Mouse (Mus musculus) macrophage (primary cell): ENCODE measurements around the gene Ptov1. TPM values are rescaled to one million over a fixed set of nuclear protein-coding genes. Genes with fewer than 3 reads are reported as not detected.

Experiments
- H3K27ac ChIP-seq: fragments of 350-480 bp; formaldehyde crosslinking; 2 replicates; pipeline ENCODE4 v1.9.0; 2021
- H3K36me3 ChIP-seq: fragments of 350-480 bp; formaldehyde crosslinking; 2 replicates; pipeline ENCODE4 v1.9.0; 2021; ENCODE audit errors: inconsistent target
- H3K4me3 ChIP-seq: fragments of 350-480 bp; formaldehyde crosslinking; 2 replicates; pipeline ENCODE4 v1.9.0; 2021; ENCODE audit errors: inconsistent target
- H3K79me2 ChIP-seq: fragments of 350-480 bp; formaldehyde crosslinking; 2 replicates; pipeline ENCODE4 v1.9.0; 2021; ENCODE audit errors: inconsistent target
- WGBS: methylation state at CpG from one replicate; pipeline ENCODE4 v1.1.7; 2026; ENCODE audit warnings: inconsistent platforms; ENCODE audit not compliant: missing documents; 5-methylcytosine and 5-hydroxymethylcytosine counted together
- polyA plus RNA-seq: library from polyadenylated mRNA; stranded (reverse); fragments of 250-400 nt; gene quantifications from 3 replicates; pipeline ENCODE4 v1.2.4, GENCODE M21; 2018; ENCODE audit warnings: inconsistent platforms

Ptov1 gene
- polyA plus RNA-seq, 1 experiment from 2014 or later: 49.4 TPM

DNA sequence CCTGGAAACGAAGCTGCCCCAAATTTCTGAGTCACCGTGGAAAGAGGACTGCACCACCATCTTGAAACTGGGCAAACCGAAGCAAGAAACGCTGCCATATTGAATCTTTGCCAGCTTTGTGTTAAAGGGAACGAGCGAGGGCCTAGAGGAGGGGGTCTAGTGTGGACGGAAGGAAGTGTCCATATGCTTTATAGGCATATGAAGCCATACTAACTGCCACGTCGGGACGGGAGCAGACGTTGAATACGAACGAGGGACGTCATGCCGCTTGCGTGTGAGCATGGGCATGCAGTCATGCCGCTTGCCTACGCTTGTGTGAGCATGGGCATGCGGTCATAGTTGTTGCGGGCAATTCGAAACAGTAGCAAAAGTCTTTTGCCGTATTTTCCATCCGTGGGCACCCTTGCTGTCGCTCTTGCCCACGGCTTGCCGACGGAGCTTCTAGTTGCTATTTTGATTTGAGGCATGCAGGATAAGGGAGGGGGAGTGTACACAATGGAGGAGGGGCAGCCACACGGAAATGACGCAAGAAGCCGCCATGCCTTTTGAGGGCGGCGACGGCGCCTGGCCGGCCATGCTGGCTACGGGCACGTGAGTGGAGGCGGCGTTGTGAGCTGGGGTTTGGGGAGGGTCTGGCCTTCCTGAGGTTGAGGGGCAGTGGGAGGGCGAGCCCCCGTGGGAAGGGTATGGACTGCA, 20.0 kb downstream of the Ptov1 start:
- Histone ChIP-seq H3K79me2 (peaks cover 66% of the 10 kb centered on the region), H3K27ac (peak overlapping the region; percentile 99), H3K4me3 (peak overlapping the region; percentile 81), H3K36me3 (peaks cover 23% of the 10 kb centered on the region)
- WGBS: under 1% methylated on average over 41 of the region's 41 CpGs

DNA sequence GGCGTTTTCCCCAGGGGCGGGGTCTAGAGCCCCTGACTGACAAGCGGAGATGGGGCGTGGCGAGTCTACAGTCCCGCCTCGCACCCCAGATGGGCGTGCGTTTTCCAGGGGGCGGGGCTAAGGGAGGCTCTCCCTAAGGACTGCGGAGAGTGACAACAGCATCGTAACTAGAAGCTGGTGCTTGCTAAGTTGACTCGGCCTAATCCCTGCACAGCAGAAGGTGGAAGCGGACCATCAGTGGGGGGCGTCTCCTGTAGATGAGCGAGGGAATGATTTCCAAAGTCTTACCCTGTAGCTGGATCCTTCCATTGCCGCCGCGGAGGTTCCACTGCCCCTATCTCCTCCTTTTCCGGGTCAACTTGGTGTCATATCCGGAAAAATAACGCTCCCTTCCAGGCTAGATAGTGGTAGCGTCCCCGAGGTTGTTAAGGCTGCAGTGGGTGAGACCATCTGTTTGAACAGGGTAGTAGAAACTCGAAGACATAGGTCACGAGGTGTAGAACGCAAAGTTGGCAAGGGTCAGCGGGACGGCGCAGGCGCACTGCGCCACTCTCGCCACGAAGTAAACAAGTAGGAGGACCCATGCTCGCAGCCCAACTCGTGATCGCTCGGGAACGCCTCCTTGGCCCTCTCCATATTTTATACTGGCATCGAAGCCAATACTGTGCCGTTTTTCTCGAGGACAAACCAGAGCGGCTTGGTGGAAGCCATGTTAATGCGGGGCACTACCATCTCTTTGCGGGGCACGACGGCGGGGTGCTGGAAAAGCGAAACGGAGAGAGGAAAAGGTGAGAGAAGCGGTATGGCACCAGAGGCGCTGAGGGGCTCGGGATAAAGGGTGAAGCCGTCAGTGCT, 20.8 kb downstream of the Ptov1 start, which contains the start of the genes Akt1s1 and Tbc1d17:
Gene Akt1s1, plus strand, starts transcription at position 431 of the 855 bp plus-strand sequence.
Gene Tbc1d17, minus strand, starts transcription at position 519 of the 855 bp plus-strand sequence.
- Histone ChIP-seq H3K27ac (peak within 1 kb of the TSS; percentile 99), H3K36me3 (peaks cover 30% of the 10 kb centered on the region), H3K4me3 (peak within 1 kb of the TSS; percentile 81), H3K79me2 (peaks cover 62% of the 10 kb centered on the region)
- 1% methylated on average over 54 of the region's 54 CpGs for WGBS

DNA sequence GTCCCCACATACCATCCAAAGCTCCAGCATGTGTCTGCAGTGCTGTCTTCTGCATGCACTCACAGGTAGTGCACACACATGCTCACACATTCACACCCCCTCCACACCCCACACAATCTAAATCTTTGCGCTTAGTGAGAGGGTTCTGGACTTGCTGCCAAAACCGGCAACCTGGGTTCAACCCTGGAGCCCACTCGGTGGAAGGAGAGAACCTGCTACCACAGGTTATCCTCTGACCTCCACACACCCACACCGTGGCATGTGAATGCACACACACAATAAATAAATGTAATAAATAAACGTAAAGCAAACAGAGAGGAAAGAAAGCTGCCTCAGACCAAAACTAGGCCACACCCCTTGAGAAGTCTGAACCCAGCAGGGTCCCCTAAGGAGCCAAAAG, 21.8 kb downstream of the Ptov1 start:
- peak overlapping the region; percentile 99; the same call in 1 of the 2 replicates for H3K27ac ChIP-seq
- 72% methylated on average over 5 of the region's 5 CpGs for WGBS
- H3K79me2 ChIP-seq: peaks cover 52% of the 10 kb centered on the region
- H3K4me3 ChIP-seq: peak overlapping the region; percentile 81
- peaks cover 40% of the 10 kb centered on the region for H3K36me3 ChIP-seq

DNA sequence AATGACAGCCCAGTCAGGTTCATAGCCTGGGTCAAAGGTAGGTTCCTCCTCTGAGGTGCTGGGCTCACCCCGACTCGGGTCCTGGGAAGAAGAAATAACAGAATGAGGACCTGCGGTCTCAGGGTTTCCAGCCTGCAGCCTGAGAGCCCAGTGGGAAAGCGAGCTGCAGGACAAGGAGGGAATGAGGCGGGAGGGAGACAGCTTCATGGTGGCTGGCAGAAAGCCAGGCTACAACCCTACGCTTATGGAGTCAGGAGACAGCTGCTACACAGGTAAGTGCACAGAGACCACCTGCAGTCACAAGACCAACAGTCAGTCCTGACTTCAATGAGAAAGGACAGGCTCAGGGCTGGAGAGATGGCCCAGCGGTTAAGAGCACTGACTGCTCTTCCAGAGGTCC, 22.8 kb downstream of the Ptov1 start:
- 93% methylated on average over 3 of the region's 7 CpGs for WGBS
- Histone ChIP-seq H3K79me2 (peaks cover 43% of the 10 kb centered on the region), H3K4me3 (no peak overlapping the region), H3K36me3 (peaks cover 50% of the 10 kb centered on the region), H3K27ac (no peak overlapping the region)

DNA sequence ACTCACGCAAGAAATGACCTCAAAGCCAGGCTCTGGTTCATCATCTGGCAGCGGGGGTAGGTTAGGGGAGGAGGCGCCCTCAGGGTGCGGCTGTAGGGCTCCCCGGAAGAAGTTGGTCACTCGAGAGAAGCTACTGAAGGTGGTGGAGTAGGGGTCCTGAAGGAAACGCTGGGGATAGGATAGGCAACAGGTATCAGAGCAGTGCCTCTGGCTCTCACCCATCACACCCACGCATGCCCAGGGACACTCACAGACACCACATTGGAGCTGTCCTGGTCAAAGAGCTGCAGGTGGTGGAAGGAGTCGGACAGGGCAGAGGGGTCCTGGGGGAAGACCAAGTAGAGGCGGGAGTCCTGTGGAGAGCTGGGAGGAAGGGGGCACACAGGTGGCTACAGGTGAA, 24.6 kb downstream of the Ptov1 start:
- Histone ChIP-seq H3K79me2 (peaks cover 27% of the 10 kb centered on the region), H3K36me3 (peaks cover 56% of the 10 kb centered on the region), H3K27ac (no peak overlapping the region), H3K4me3 (no peak overlapping the region)
- 95% methylated on average over 10 of the region's 10 CpGs for WGBS

DNA sequence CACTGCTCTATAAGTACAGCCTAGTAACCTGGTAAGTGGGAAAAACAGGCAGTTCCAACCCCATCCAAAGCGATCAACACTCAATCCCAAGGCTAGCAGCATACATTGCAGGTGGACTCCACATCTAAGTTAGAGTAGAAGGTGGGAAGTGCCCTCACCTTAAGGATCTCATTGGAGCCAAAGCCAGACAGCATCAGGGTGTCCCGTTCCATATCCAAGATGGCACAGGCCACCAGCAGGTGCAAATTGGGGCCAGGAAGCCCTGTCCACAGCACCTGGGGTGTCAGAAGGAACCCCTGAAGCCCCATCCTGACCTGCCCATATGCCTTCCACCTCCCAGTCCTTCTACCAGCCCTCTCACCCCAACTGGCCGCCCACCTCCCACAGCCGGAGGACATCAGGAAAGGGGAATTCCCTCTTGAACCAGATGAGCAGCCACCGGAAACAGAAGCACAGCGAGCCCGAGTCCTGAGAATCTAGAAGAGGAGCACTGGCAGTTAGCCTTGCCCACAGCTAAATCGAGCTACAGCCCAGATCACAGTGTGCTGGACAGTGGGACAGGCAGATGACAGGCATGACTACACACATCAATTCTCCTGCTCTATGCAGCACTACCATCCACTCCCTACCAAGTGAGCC, 27.6 kb downstream of the Ptov1 start:
- no peak overlapping the region for H3K4me3 ChIP-seq
- 98% methylated on average over 8 of the region's 8 CpGs for WGBS
- peaks cover 56% of the 10 kb centered on the region for H3K36me3 ChIP-seq
- H3K27ac ChIP-seq: no peak overlapping the region
- H3K79me2 ChIP-seq: peaks cover 13% of the 10 kb centered on the region; the same call in 1 of the 2 replicates

DNA sequence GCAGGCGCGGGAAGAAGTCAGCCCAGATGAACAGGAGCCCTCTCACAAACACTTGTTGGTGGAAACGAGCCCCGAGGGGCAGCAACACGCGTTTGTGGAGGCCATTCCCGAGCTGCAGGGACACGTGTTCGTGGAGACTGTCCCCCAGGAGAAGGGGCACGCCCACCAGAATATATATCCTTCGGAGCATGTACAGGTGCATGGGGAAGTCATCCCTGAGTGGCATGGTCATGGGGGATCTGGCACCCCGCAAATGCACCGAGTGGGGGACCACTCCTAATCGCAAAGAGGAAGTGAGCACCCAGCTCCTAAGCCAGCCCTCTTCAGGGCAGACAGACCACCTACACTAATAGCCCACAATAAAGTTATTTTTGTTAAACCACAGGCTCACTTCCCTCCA, 29.2 kb downstream of the Ptov1 start:
- 23% methylated on average over 14 of the region's 14 CpGs for WGBS
- Histone ChIP-seq H3K36me3 (peaks cover 42% of the 10 kb centered on the region), H3K27ac (no peak overlapping the region), H3K4me3 (no peak overlapping the region), H3K79me2 (no peaks in the 10 kb centered on the region)

DNA sequence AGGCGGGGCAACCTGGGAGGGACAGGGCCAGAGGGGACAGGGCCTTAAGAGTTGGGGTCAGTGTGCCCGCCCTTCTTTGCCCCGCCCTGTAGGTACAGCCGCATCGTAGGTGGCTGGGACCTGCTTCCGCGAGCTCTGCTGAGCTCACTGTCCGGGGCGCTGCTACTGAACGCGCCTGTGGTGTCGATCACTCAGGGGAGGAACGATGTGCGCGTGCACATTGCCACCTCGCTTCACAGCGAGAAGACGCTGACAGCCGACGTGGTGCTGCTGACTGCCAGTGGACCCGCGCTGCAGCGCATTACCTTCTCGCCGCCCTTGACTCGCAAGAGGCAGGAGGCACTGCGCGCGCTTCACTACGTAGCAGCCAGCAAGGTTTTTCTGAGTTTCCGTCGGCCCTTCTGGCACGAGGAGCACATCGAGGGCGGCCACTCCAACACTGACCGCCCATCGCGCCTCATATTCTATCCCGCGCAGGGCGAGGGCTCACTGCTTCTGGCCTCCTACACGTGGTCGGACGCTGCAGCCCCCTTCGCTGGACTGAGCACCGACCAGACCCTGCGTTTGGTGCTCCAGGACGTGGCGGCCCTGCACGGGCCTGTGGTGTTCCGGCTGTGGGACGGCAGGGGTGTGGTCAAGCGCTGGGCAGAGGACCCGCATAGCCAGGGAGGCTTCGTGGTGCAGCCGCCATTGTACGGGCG, 29.9 kb downstream of the Ptov1 start:
- Histone ChIP-seq H3K4me3 (no peak overlapping the region), H3K27ac (no peak overlapping the region), H3K36me3 (peaks cover 34% of the 10 kb centered on the region), H3K79me2 (no peaks in the 10 kb centered on the region)
- 15% methylated on average over 55 of the region's 58 CpGs for WGBS

DNA sequence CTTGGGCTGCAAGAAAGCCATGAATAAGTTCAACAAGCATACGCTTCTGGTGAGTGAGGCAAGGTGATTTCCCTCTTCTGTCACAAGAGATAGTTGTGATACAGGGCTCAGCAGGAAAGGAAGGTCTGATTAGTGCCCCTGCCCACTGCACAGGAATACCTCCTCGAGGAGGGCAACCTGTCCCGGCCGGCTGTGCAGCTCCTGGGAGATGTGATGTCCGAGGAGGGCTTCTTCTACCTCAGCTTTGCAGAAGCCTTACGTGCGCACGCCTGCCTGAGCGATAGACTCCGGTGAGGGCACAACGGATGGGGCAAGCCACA, 30.5 kb downstream of the Ptov1 start:
- H3K79me2 ChIP-seq: no peaks in the 10 kb centered on the region; the same call in 1 of the 2 replicates
- no peak overlapping the region for H3K27ac ChIP-seq
- H3K4me3 ChIP-seq: no peak overlapping the region
- 45% methylated on average over 11 of the region's 11 CpGs for WGBS
- H3K36me3 ChIP-seq: peaks cover 29% of the 10 kb centered on the region

DNA sequence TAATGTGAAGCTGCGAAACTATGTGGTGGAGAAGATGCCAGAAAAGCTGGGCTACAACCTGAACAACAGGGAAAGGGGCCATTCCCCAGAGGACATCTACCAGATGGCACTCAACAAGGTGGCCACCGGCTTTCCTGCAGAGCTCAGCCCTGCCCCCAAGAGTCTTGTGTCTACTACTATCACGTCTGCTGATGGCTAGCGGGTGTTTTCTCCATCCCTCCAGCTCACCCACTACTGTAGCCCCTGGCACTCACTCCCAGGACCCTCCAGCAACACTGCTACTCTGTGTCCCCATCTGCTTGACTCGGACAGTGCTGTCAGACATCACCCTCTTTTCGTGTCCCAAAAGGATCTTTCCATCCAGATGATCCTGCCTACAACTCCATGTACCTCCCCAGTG, 31.5 kb downstream of the Ptov1 start:
- Histone ChIP-seq H3K27ac (no peak overlapping the region), H3K79me2 (no peaks in the 10 kb centered on the region; the same call in 1 of the 2 replicates), H3K36me3 (peaks cover 19% of the 10 kb centered on the region), H3K4me3 (no peak overlapping the region)
- WGBS: 99% methylated on average over 6 of the region's 6 CpGs

DNA sequence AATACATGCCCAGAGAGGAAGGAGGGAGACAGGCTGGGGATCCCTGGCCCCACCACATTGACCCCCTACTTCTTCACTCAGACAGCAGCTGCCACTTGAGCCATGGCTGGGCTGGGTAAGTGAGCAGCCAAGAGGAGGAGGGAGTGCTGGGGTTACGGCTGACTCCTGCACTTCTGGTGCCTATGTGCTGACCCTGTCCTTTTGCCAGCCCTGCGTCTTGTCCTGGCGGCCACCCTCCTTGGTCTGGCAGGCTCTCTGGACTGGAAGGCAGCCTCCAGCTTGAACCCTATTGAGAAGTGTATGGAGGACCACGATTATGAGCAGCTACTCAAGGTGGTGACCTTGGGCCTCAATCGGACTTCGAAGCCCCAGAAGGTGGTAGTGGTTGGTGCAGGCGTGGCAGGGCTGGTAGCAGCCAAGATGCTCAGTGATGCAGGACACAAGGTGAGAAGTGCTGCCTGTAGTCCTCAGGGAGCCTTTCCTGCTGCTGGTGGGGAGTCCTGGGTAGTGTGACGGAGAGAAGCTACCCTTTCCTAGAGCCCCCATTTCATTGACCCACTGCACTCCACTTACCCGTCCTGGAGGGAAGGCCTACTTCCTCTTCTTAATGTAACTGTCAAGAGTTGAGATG, 33.0 kb downstream of the Ptov1 start:
- H3K36me3 ChIP-seq: peaks cover 3% of the 10 kb centered on the region; the same call in 1 of the 2 replicates

DNA sequence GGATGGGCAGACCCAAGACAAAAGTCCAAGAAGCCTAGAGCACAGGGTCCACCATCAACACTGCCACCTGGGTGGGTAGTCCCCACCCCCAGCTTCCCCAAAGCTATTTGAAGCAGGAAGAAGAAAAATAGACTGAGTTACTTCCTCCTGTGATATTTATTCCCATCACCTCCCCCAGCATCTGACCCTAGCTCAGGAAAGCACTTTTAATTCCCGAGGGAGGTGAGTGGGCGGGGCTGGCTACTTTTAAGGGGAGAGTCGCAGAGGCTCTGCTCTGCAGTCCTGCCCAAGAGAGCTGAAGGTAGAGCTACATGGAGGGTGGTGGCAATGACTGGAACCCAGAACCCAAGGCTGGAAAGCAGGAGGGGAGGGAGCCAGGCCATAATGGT, 33.6 kb downstream of the Ptov1 start:
- Histone ChIP-seq H3K79me2 (peaks cover 11% of the 10 kb centered on the region), H3K36me3 (peaks cover 3% of the 10 kb centered on the region; the same call in 1 of the 2 replicates), H3K4me3 (no peak overlapping the region), H3K27ac (peak overlapping the region; percentile 41)
- 47% methylated on average over 3 of the region's 3 CpGs for WGBS

More for the DNA sequence above, 33.0 kb downstream of the Ptov1 start:
- Histone ChIP-seq H3K79me2 (peaks cover 5% of the 10 kb centered on the region), H3K4me3 (no peak overlapping the region), H3K27ac (peak overlapping the region; percentile 41)
- WGBS: 76% methylated on average over 9 of the region's 9 CpGs

DNA sequence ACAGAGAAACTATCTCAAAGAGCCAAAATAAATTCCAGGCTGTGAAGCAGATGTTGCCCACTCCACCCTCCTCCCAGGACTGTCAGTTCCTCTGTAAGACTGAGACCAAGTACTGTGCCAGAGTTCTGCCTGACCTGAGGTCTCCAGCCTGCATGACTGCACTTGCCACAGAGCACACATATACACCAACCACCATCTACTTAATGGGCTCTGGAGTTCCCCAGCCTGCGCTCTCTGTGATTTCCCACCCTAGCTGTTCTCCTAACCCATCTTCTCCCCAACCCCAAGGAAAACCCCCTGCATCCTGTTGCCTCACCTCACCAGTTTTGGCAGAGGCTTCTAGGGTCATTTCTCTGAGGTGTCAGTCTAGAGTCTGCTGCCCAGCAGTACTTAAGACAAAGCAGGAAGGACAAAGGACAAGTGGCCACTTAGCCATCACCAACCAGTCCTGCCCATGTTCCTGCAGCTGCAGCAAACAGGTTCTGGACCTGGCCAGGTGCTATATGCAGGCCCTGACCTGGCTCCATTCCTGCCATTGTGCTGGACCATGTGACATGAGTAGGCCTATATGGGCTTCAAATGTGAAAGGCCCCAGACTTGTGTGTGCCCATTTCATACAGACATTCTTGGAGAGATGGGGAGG, 34.1 kb downstream of the Ptov1 start:
- 80% methylated on average over 1 of the region's 1 CpGs for WGBS
- Histone ChIP-seq H3K4me3 (no peak overlapping the region), H3K36me3 (peaks cover 8% of the 10 kb centered on the region; the same call in 1 of the 2 replicates), H3K79me2 (peaks cover 16% of the 10 kb centered on the region), H3K27ac (peak overlapping the region; percentile 41; the same call in 1 of the 2 replicates)
